In genomic region chr7:19284763-19285162, GRCm38 (mm10) we compare ENCODE assay signal across 11 mouse cellular contexts. TPM values are rescaled to one million over a fixed set of nuclear protein-coding genes. Genes with fewer than 3 reads are reported as not detected.
DNase-seq lines count a peak whose midpoint lies in the region; ATAC-seq and TF ChIP-seq lines count a peak whose summit lies in the region.
"Had no signal": no experiment of that assay in that cellular context is flagged by ENCODE, and none has a peak within 500 bp of the region (broad histone marks: within the 10 kb centered on the region; RNA-seq: fewer than 3 reads in every experiment).

No protein-coding gene starts in this region.

- H3K4me1 ChIP-seq in kidney, embryonic 15.5 days: peaks cover 17% of the 10 kb centered on the region
- 0 out of 4 replicates have a peak, but pooled peaks cover 0 to 4% of the 10 kb centered on the region in 2 experiments for H3K4me1 ChIP-seq in MEL (ENCODE audit: control insufficient read depth in 1 of 2, insufficient read depth in 2 of 2, low read length in 2 of 2)
- no peaks in the 10 kb centered on the region; the same call in 1 of the 2 replicates for H3K4me1 ChIP-seq in lung, embryonic 14.5 days (ENCODE audit: insufficient read depth)

- no peak for ATAC-seq in kidney, embryonic 15.5 days (replicated peaks; ENCODE audit: low FRiP score)
- ATAC-seq in erythroblast, adult 5-6 weeks (replicated peaks; ENCODE audit: low FRiP score, poor library complexity, severe bottlenecking): 0 out of 2 replicates have a peak, but pooled peaks have one; percentile 38
- no peak for ATAC-seq in lung, embryonic 14.5 days (ENCODE audit: insufficient read depth)

- TF ChIP-seq CTCF in C2C12 (IDR thresholded peaks at IDR 0.05; ENCODE audit: control insufficient read depth, insufficient read depth, insufficient read length) (peak; percentile 18), MEL (IDR thresholded peaks at IDR 0.05 in 2 of 3, conservative IDR thresholded peaks at IDR 0.05 in 1 of 3; ENCODE audit: control insufficient read depth in 1 of 3, insufficient read depth in 1 of 3, low read depth in 2 of 3, low read length in 3 of 3, poor library complexity in 1 of 3, severe bottlenecking in 1 of 3) (peak; percentile 69 to 86 (median 77))
- peak; percentile 83 for TF ChIP-seq CTCF in lung, embryonic 14.5 days (IDR thresholded peaks at IDR 0.05; ENCODE audit: low read depth)

- no peaks in the 10 kb centered on the region for H3K79me3 ChIP-seq in C2C12 (ENCODE audit: low read depth)

- H3K79me2 ChIP-seq in C2C12 (ENCODE audit: control insufficient read depth, insufficient read depth) (no peaks in the 10 kb centered on the region), MEL (ENCODE audit: control insufficient read depth, insufficient read depth, low read length, poor library complexity) (no peaks in the 10 kb centered on the region)

- H3K9ac ChIP-seq in kidney, embryonic 15.5 days: no peak overlapping the region
- no peak overlapping the region for H3K9ac ChIP-seq in MEL (ENCODE audit: control insufficient read depth, low read depth, low read length, poor library complexity, severe bottlenecking)
- H3K9ac ChIP-seq in lung, embryonic 14.5 days: no peak overlapping the region
- H3K9ac ChIP-seq: embryonic facial prominence, embryonic 15.5 days; neural tube, embryonic 12.5 days had no signal

- no peak overlapping the region for H3K4me3 ChIP-seq in kidney, embryonic 15.5 days (replicated peaks)
- H3K4me3 ChIP-seq in C2C12 (ENCODE audit: insufficient read depth, poor library complexity, severe bottlenecking) (no peak overlapping the region), MEL (ENCODE audit: control insufficient read depth in 1 of 2, insufficient read depth in 1 of 2, low read depth in 2 of 2, low read length in 2 of 2) (no peak overlapping the region)
- no peak overlapping the region for H3K4me3 ChIP-seq in lung, embryonic 14.5 days (ENCODE audit: low read depth, low read length)
- H3K4me3 ChIP-seq: embryonic facial prominence, embryonic 15.5 days; neural tube, embryonic 12.5 days had no signal

- no peak overlapping the region for H3K4me2 ChIP-seq in kidney, embryonic 15.5 days
- no peak overlapping the region for H3K4me2 ChIP-seq in lung, embryonic 14.5 days
- H3K4me2 ChIP-seq: embryonic facial prominence, embryonic 15.5 days had no signal

- no peak overlapping the region for H3ac ChIP-seq in C2C12 (ENCODE audit: control insufficient read depth, insufficient read length, low read depth)

- no peak overlapping the region for H3K27ac ChIP-seq in kidney, embryonic 15.5 days
- no peak overlapping the region for H3K27ac ChIP-seq in MEL (ENCODE audit: control insufficient read depth, low read depth, low read length)
- no peak overlapping the region for H3K27ac ChIP-seq in lung, embryonic 14.5 days (ENCODE audit: low read depth)
- H3K27ac ChIP-seq: embryonic facial prominence, embryonic 15.5 days; neural tube, embryonic 12.5 days had no signal

- H3K9me3 ChIP-seq in kidney, embryonic 15.5 days (replicated peaks): no peaks in the 10 kb centered on the region
- H3K9me3 ChIP-seq in MEL (replicated peaks; ENCODE audit: insufficient read depth, low read length): no peaks in the 10 kb centered on the region
- no peaks in the 10 kb centered on the region for H3K9me3 ChIP-seq in lung, embryonic 14.5 days (ENCODE audit: low read depth, low read length)
- H3K9me3 ChIP-seq: embryonic facial prominence, embryonic 15.5 days; neural tube, embryonic 12.5 days had no signal

- 34% methylated on average over 4 of the region's 4 CpGs for WGBS in kidney, embryonic 15.5 days
- WGBS in lung, embryonic 14.5 days: 21% methylated on average over 4 of the region's 4 CpGs

- peak; percentile 66 for DNase-seq in kidney, adult 18-20 months
- DNase-seq in MEL (ENCODE audit: low read depth, low spot score): peak; percentile 83
- peak; percentile 81 for DNase-seq in lung, embryonic 14.5 days
- DNase-seq in spleen, postnatal 4 days (ENCODE audit: low spot score in 2 of 2): peak; percentile 65 to 88
- DNase-seq in heart, adult 9 months (ENCODE audit: low spot score in 2 of 2): no peak

- TF ChIP-seq EP300 in MEL (IDR thresholded peaks at IDR 0.05; ENCODE audit: low read depth in 1 of 2, low read length in 2 of 2): no peak

- TF ChIP-seq RAD21 in MEL (IDR thresholded peaks at IDR 0.05; ENCODE audit: low read depth, low read length): peak; percentile 72

- no peaks in the 10 kb centered on the region for H3K36me3 ChIP-seq in kidney, embryonic 15.5 days
- H3K36me3 ChIP-seq in C2C12 (ENCODE audit: control insufficient read depth, insufficient read depth) (no peaks in the 10 kb centered on the region), MEL (ENCODE audit: control insufficient read depth in 1 of 2, insufficient read depth in 2 of 2, low read length in 2 of 2) (no peaks in the 10 kb centered on the region)
- no peaks in the 10 kb centered on the region for H3K36me3 ChIP-seq in lung, embryonic 14.5 days (ENCODE audit: insufficient read depth)
- H3K36me3 ChIP-seq: embryonic facial prominence, embryonic 15.5 days had no signal

- TF ChIP-seq POLR2A in MEL (IDR thresholded peaks at IDR 0.05; ENCODE audit: control insufficient read depth in 1 of 2, insufficient read depth in 1 of 2, low read depth in 1 of 2, low read length in 2 of 2, poor library complexity in 1 of 2): no peak

- H3K27me3 ChIP-seq in kidney, embryonic 15.5 days: peaks cover 38% of the 10 kb centered on the region
- peaks cover 2% of the 10 kb centered on the region for H3K27me3 ChIP-seq in C2C12 (ENCODE audit: control insufficient read depth, insufficient read depth, insufficient read length)
- H3K27me3 ChIP-seq in MEL (ENCODE audit: control insufficient read depth in 1 of 2, insufficient read depth in 2 of 2, low read length in 2 of 2): no peaks in the 10 kb centered on the region
- H3K27me3 ChIP-seq in lung, embryonic 14.5 days (ENCODE audit: insufficient read depth, low read length): peaks cover 27% of the 10 kb centered on the region

TF ChIP-seq in C2C12, 6 proteins besides CTCF, POLR2A, EP300 and RAD21 (continues in another document):
- no peak for TF ChIP-seq USF1 (IDR thresholded peaks at IDR 0.05; ENCODE audit: low read depth)
- TF ChIP-seq CEBPB (IDR thresholded peaks at IDR 0.05; ENCODE audit: low read depth): no peak

TF ChIP-seq in MEL, 35 proteins besides CTCF, POLR2A, EP300 and RAD21 (continues in another document):
- TF ChIP-seq JUND (IDR thresholded peaks at IDR 0.05; ENCODE audit: low read depth, low read length): no peak
- 0 out of 2 replicates have a peak, but pooled peaks have one; percentile 41 for TF ChIP-seq HCFC1 (IDR thresholded peaks at IDR 0.05; ENCODE audit: low read depth, low read length)
- peak; percentile 72 for TF ChIP-seq ZC3H11A (IDR thresholded peaks at IDR 0.05; ENCODE audit: low read depth, low read length)

RNA-seq across cellular contexts. Expression of gene Rtn2, which starts 2.3 kb away (rescaled TPM):
- 8.3 and 9.2 TPM in 2 replicates for polyA plus RNA-seq in kidney, embryonic 15.5 days (2015; fragmentation: Nextera tagmentation; extraction: Ambion mirVana)
- polyA plus RNA-seq in C2C12 (2012; fragmentation: generic; extraction: Trizol) (107 TPM), MEL (2012; ENCODE audit: insufficient read depth in 1 of 2, insufficient read length in 2 of 2, low read depth in 1 of 2, low replicate concordance in 2 of 2, missing spikeins in 1 of 2) (1 to 10 TPM in 1 of 2 experiments, not detected in 1; 1.4 TPM)
- 0.27 and 0.52 TPM in 2 replicates for total RNA-seq in MEL (2012; rRNA removed)
- total RNA-seq in erythroblast, adult 5-6 weeks (2015; ENCODE audit: low replicate concordance): not detected in 2 replicates
- total RNA-seq in erythroblast, adult 5-6 weeks (2017; ENCODE audit: low replicate concordance): not detected in 2 replicates
- 8.0 and 9.1 TPM in 2 replicates for polyA plus RNA-seq in lung, embryonic 14.5 days (2014; fragmentation: Nextera tagmentation; extraction: Ambion mirVana)

RNA-seq across cellular contexts. Expression of gene Ppm1n, which starts 4.9 kb away (rescaled TPM):
- polyA plus RNA-seq in kidney, embryonic 15.5 days (2015; fragmentation: Nextera tagmentation; extraction: Ambion mirVana): 0.13 TPM in 1 of 2 replicates, not detected in the other
- polyA plus RNA-seq in C2C12 (2012; fragmentation: generic; extraction: Trizol) (0.05 TPM), MEL (2012; ENCODE audit: insufficient read depth in 1 of 2, insufficient read length in 2 of 2, low read depth in 1 of 2, low replicate concordance in 2 of 2, missing spikeins in 1 of 2) (not detected)
- not detected in 2 replicates for total RNA-seq in MEL (2012; rRNA removed)
- total RNA-seq in erythroblast, adult 5-6 weeks (2015; ENCODE audit: low replicate concordance): not detected in 2 replicates
- not detected in 2 replicates for total RNA-seq in erythroblast, adult 5-6 weeks (2017; ENCODE audit: low replicate concordance)
- not detected in 2 replicates for polyA plus RNA-seq in lung, embryonic 14.5 days (2014; fragmentation: Nextera tagmentation; extraction: Ambion mirVana)
- total RNA-seq: layer of hippocampus, adult 18-20 months had no signal
- polyA plus RNA-seq: neural tube, embryonic 12.5 days had no signal

RNA-seq across cellular contexts. Expression of gene Vasp, which starts 13.1 kb away (rescaled TPM):
- polyA plus RNA-seq in kidney, embryonic 15.5 days (2015; fragmentation: Nextera tagmentation; extraction: Ambion mirVana): 87.4 and 89.8 TPM in 2 replicates
- 145 TPM for polyA plus RNA-seq in C2C12 (2012; fragmentation: generic; extraction: Trizol)
- total RNA-seq in MEL (2012; rRNA removed): 121 and 130 TPM in 2 replicates
- 100 to 1,000 TPM in 1 of 2 experiments, not detected in 1; 185 TPM for polyA plus RNA-seq in MEL (2012; ENCODE audit: insufficient read depth in 1 of 2, insufficient read length in 2 of 2, low read depth in 1 of 2, low replicate concordance in 2 of 2, missing spikeins in 1 of 2)
- total RNA-seq in erythroblast, adult 5-6 weeks (2015; ENCODE audit: low replicate concordance): 34.6 and 35.9 TPM in 2 replicates
- total RNA-seq in erythroblast, adult 5-6 weeks (2017; ENCODE audit: low replicate concordance): 32.5 and 56.6 TPM in 2 replicates
- 88.9 and 95.3 TPM in 2 replicates for polyA plus RNA-seq in lung, embryonic 14.5 days (2014; fragmentation: Nextera tagmentation; extraction: Ambion mirVana)

RNA-seq across cellular contexts. Expression of gene Fosb, which starts 25.1 kb away (rescaled TPM):
- 0.09 and 0.26 TPM in 2 replicates for polyA plus RNA-seq in kidney, embryonic 15.5 days (2015; fragmentation: Nextera tagmentation; extraction: Ambion mirVana)
- polyA plus RNA-seq in C2C12 (2012; fragmentation: generic; extraction: Trizol) (1.4 TPM), MEL (2012; ENCODE audit: insufficient read depth in 1 of 2, insufficient read length in 2 of 2, low read depth in 1 of 2, low replicate concordance in 2 of 2, missing spikeins in 1 of 2) (under 1 TPM in 1 of 2 experiments, not detected in 1; 0.49 TPM)
- 0.04 and 0.10 TPM in 2 replicates for total RNA-seq in MEL (2012; rRNA removed)
- total RNA-seq in erythroblast, adult 5-6 weeks (2015; ENCODE audit: low replicate concordance): 2.9 and 3.1 TPM in 2 replicates
- total RNA-seq in erythroblast, adult 5-6 weeks (2017; ENCODE audit: low replicate concordance): 2.2 and 3.8 TPM in 2 replicates
- polyA plus RNA-seq in lung, embryonic 14.5 days (2014; fragmentation: Nextera tagmentation; extraction: Ambion mirVana): not detected in 2 replicates
- polyA plus RNA-seq: neural tube, embryonic 12.5 days had no signal

RNA-seq across cellular contexts. Expression of gene Opa3, which starts 56.6 kb away (rescaled TPM):
- polyA plus RNA-seq in kidney, embryonic 15.5 days (2015; fragmentation: Nextera tagmentation; extraction: Ambion mirVana): 38.8 and 40.5 TPM in 2 replicates
- polyA plus RNA-seq in C2C12 (2012; fragmentation: generic; extraction: Trizol) (27.5 TPM), MEL (2012; ENCODE audit: insufficient read depth in 1 of 2, insufficient read length in 2 of 2, low read depth in 1 of 2, low replicate concordance in 2 of 2, missing spikeins in 1 of 2) (10 to 100 TPM; 37.2 to 85.4 TPM)
- total RNA-seq in MEL (2012; rRNA removed): 16.3 and 18.5 TPM in 2 replicates
- 6.5 and 7.7 TPM in 2 replicates for total RNA-seq in erythroblast, adult 5-6 weeks (2015; ENCODE audit: low replicate concordance)
- total RNA-seq in erythroblast, adult 5-6 weeks (2017; ENCODE audit: low replicate concordance): 2.1 and 5.6 TPM in 2 replicates
- polyA plus RNA-seq in lung, embryonic 14.5 days (2014; fragmentation: Nextera tagmentation; extraction: Ambion mirVana): 38.0 and 39.4 TPM in 2 replicates

Comparison
In these comparisons a context has a peak if more than half of its experiments do, and no peak if none do; other contexts are left out.
1. DNase-seq: peak in kidney, adult 18-20 months (single experiment), MEL (single experiment), lung, embryonic 14.5 days (single experiment) and spleen, postnatal 4 days (2 of 2); none in heart, adult 9 months (0 of 2).
2. CTCF ChIP-seq: peak in every context shown above with its lines; median percentile 83 in lung, embryonic 14.5 days; 77 in MEL; 18 in C2C12.
3. RNA of gene Rtn2, which starts 2.3 kb away (polyA plus RNA-seq): 107 TPM in C2C12 (single experiment); 8.0 to 9.1 TPM in lung, embryonic 14.5 days, 8.3 to 9.2 TPM in kidney, embryonic 15.5 days and 1.4 TPM in MEL; every median in the first group is over 10 times any median in the second.